Mouse (Mus musculus) left cerebral cortex, postnatal 36 days (tissue): ENCODE data around the gene Phc2. TPM values are rescaled to one million over a fixed set of nuclear protein-coding genes. Genes with fewer than 3 reads are reported as not detected.
A peak's percentile ranks its signal among the peaks of the same experiment; 100 is the strongest.

Source experiments
- DNase-seq, 2 experiments: peaks; one replicate each; pipeline ENCODE4 v3.0.0; 2021 to 2022; ENCODE audit warnings: low spot score in 2 of 2, mixed read lengths in 1 of 2
- intact Hi-C: fragments of 180-260 bp; cut with DNase I; formaldehyde crosslinking; loops from one replicate; pipeline ENCODE4 v1.15.1; 2025
- total RNA-seq, 2 experiments: library from RNA; stranded (reverse); gene quantifications; 2 replicates each; pipeline ENCODE4 v1.2.3; 2021

The Phc2 gene
- total RNA-seq, 2 experiments from 2014 or later, result 88.2 to 92.3 TPM

- intact Hi-C loops, result no loop called here
- DNase-seq, result no peak
Measured at GRCm38 (mm10) chr4:128732794-128733193, 78.3 kb downstream of the Phc2 start.

DNA sequence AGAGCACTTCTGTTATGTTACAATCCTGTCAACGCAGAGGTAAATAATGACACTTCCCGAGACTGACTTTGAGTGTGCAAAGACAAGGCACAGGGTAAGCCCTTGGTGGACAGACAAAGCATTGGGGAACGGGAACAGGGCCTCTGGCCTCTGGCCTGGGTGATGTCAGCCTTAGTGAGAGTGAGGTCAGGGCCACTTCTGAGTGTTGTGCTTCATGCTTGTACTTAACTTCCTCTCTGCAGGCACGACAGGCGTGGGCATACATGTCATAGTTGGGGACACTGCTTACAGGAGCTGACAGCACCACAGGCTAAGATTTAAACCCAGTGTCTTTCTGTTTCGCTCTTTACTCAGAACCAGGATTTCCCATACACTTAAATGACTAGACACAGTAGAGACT is 79.0 kb downstream of the Phc2 start:
- DNase-seq, result no peak
- intact Hi-C loops, result no loop called here

DNA sequence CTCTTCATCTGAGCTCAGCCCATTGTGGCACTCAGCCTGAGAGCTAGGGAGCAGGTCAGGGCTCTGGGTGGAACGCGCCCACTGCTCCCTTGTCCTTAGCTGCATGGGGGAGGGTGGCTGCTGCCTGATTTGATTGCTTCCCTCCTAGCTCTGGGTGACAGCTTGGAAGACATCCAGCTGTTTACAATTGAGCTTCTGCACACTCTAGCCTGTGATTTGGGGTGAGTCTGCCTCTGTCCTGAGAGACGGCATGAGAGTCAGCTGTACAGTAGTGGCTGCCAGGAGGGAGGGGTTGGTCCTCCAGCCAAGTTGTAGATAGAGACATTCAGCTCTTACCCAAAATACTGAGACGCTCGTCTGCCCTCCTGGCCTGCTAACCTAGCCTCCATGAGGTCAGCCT is 79.7 kb downstream of the Phc2 start:
- intact Hi-C loops, result no loop called here
- DNase-seq, result peak in 1 of 2 experiments; percentile 44

- intact Hi-C loops, result no loop called here
- no peak for DNase-seq
Measured at GRCm38 (mm10) chr4:128734721-128735671, 80.5 kb downstream of the Phc2 start.

- intact Hi-C loops, result no loop called here
- DNase-seq, result no peak
Measured at GRCm38 (mm10) chr4:128737137-128737589, 82.7 kb downstream of the Phc2 start.

- no peak for DNase-seq
- intact Hi-C loops, result no loop called here
Measured at GRCm38 (mm10) chr4:128737825-128738610, 83.5 kb downstream of the Phc2 start.

DNA sequence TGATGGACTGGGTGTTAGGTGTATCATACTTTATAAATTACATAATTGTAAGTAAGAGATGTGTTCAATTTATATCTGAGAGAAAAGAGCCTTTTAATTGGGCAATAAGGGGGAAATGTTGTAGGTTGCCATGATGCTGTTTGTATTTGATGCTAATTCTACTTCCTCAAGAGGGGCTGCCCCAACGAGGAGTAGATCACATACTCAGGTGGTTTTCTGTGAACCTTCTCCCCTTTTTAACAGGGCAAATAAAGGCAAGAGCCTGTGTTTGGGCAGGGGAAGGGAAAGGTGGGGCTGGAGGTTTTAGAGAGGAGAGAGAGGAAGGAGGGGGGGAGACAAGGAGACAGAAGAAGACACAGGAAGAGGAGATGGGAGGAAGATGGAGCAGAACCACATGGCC is 86.4 kb downstream of the Phc2 start:
- intact Hi-C loops, result no loop called here
- DNase-seq, result no peak

DNA sequence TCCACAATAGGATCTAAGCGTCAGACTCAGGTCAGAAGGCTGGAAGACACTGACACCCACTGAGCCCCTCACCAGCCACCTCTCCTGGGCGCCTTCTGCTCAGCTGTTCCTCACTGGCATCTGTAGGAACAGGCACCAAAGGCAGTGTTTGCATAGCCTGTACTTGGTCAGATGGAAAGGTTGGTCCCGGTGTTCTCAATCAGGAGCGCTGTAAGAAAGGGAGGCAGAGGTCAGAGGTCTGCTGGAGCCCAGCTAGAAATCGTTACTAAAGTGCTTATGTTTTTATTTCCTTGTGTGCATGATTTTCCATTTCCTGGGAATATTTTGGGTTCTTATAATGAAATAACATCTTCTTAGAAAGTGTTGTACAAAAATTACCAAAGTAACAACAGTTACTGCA is 87.4 kb downstream of the Phc2 start:
- intact Hi-C loops, result no loop called here
- DNase-seq, result no peak

- DNase-seq, result no peak
- intact Hi-C loops, result no loop called here
Measured at GRCm38 (mm10) chr4:128742379-128742970, 88.0 kb downstream of the Phc2 start.

- intact Hi-C loops, result no loop called here
- DNase-seq, result no peak
Measured at GRCm38 (mm10) chr4:128743031-128743626, 88.6 kb downstream of the Phc2 start.

GRCm38 (mm10) chr4:128745160-128745559 is 90.7 kb downstream of the Phc2 start:
- intact Hi-C loops, result loop anchor here (5.0 kb wide), 1 partner anchor 33 kb away; no protein-coding TSS in a partner anchor
- DNase-seq, result no peak

- no peak for DNase-seq
- intact Hi-C loops, result loop anchor here (1.0 to 5.0 kb wide), 2 partner anchors 35 to 39 kb away; no protein-coding TSS in a partner anchor
Measured at GRCm38 (mm10) chr4:128747614-128748270, 93.2 kb downstream of the Phc2 start.

GRCm38 (mm10) chr4:128748309-128748708 is 93.8 kb downstream of the Phc2 start:
- intact Hi-C loops, result loop anchor here (5.0 kb wide), 1 partner anchor 36 kb away; no protein-coding TSS in a partner anchor
- no peak for DNase-seq

DNA sequence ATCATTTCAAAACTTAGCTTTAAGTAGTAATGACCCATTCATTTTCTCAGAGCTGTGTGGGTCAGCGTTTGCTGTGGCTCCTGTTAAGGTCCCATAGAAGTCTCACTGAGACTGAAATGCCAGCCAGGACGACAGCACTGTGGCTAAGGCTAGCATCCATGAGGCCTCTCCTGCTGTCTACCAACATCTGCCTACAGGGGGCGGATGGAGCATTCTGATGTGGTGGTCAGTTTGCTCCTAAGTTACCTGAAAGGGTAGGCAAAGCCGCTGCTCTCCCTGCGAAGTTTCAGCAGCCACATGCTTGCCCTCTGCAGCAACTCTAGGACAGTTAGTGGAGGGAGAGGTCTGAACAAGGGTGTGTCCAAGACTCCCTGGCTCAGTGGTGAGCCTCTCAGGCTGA is 96.5 kb downstream of the Phc2 start:
- intact Hi-C loops, result no loop called here
- no peak for DNase-seq

- no peak for DNase-seq
- intact Hi-C loops, result no loop called here
Measured at GRCm38 (mm10) chr4:128752031-128752757, 97.7 kb downstream of the Phc2 start.

- intact Hi-C loops, result no loop called here
- DNase-seq, result no peak
Measured at GRCm38 (mm10) chr4:128753571-128753970, 99.1 kb downstream of the Phc2 start.

DNA sequence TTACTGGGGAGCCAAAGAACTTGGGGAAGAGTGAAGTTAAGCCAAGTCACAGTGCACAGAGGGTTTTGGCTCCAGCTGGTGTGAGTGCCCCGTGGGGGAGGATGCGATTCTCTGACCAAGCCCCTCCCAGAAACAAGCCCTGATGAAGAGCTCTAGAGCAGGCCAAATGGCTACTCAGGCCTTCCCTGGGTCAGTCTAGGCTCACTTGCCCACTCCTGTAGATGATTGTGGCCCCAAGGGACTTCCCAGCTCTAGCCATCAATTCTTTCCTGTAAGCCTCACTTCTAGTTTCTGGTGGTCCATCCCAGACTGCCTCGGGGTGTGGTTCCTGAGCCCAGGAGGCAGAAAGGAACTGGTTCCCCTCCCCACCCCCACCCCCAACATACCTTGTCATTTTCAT is 100.6 kb downstream of the Phc2 start, which contains the start of gene A3galt2:
Gene A3galt2 (plus strand): TSS at position 301 of the 400 bp plus-strand sequence.
- intact Hi-C loops, result no loop called here
- no peak for DNase-seq

DNA sequence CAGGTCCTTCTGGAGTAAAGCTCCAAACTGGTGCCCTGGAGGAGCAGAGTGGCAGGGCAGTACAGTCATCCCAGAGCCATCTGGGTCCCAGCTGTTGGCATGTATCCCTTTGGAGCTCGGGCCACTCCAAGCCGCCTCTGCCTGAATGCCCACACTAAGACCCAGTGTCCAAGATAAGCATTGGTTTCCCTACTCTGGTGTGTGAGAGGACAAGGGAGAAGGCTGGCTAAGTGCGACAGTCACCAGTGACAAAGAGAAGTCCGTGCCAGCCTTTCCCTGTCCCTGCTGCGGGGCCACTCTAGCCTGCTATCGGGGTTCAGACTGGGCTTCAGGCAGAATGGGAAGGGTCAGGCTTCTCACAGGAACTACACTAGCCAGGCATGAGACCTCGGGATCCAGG is 101.4 kb downstream of the Phc2 start:
- intact Hi-C loops, result no loop called here
- no peak for DNase-seq
